Mouse (Mus musculus) cerebellum, adult 2 months (tissue): ENCODE measurements around the gene Smco4.

ENCODE experiments used
- CTCF ChIP-seq: fragments of 200-500 bp; IDR thresholded peaks from 2 replicates; pipeline ENCODE4 v1.5.1; 2011; ENCODE audit warnings: low read depth, mild to moderate bottlenecking, control low read depth, low read length, moderate library complexity, borderline replicate concordance; ENCODE audit not compliant: insufficient read depth
- POLR2A ChIP-seq: fragments of 200-500 bp; IDR thresholded peaks from 2 replicates; pipeline ENCODE4 v1.6.1; 2011; ENCODE audit warnings: low read length, control low read depth, borderline replicate concordance; ENCODE audit not compliant: insufficient read depth

DNA sequence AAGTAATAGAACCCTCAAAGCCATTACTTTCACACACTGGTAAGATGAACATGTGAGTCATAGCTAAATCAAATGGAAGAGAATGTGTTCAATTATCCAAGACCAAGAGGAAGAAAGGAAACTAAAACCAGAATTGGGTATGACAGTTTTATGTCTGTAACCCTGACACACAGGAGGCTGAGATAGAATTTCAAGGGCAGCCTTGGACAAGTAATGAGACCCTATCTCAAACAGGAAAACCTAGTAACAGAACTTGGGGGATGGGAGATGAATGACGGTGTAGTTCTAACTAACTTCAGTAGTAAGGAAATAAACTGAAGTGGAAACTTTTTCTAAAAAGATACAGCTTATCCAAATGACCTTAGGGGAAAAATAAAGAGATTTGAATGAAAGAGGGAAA lies 85.2 kb downstream of the Smco4 start:
- TF ChIP-seq CTCF (no peak), POLR2A (no peak)
